Mouse (Mus musculus) intestine, embryonic 14.5 days (tissue): Measurements from ENCODE around the gene Rbfox1. TPM values are rescaled to one million over a fixed set of nuclear protein-coding genes. Genes with fewer than 3 reads are reported as not detected.

Source experiments
- ATAC-seq: fragments of 200-750 bp; cut with Nextera tagmentation; replicated peaks from 2 replicates; pipeline ENCODE4 v1.8.0; 2017; ENCODE audit warnings: low read depth, moderate number of reproducible peaks, moderate TSS enrichment, moderate library complexity; ENCODE audit not compliant: low FRiP score, low TSS enrichment
- DNase-seq: peaks from one replicate; pipeline ENCODE4 v3.0.0-alpha.2; 2018; ENCODE audit warnings: low spot score
- H3K27ac ChIP-seq: fragments of 300-500 bp; sonication (generic); 2 replicates; pipeline ENCODE4 v1.5.1; 2014; ENCODE audit warnings: low read depth, mild to moderate bottlenecking, control low read depth
- H3K27me3 ChIP-seq: fragments of 300-500 bp; sonication (generic); replicated peaks from 2 replicates; pipeline ENCODE4 v1.6.1; 2014; ENCODE audit warnings: low read length, control low read depth; ENCODE audit not compliant: control insufficient read depth, insufficient read depth
- H3K36me3 ChIP-seq: fragments of 300-500 bp; sonication (generic); 2 replicates; pipeline ENCODE4 v1.6.1; 2014; ENCODE audit warnings: low read length, control low read depth; ENCODE audit not compliant: control insufficient read depth, insufficient read depth
- H3K4me1 ChIP-seq: fragments of 300-500 bp; sonication (generic); replicated peaks from 2 replicates; pipeline ENCODE4 v1.6.1; 2014; ENCODE audit warnings: low read length, control low read depth, mixed read lengths; ENCODE audit not compliant: control insufficient read depth, insufficient read depth
- H3K4me2 ChIP-seq: fragments of 300-500 bp; sonication (generic); 2 replicates; pipeline ENCODE4 v1.6.1; 2014; ENCODE audit warnings: low read length
- H3K4me3 ChIP-seq: fragments of 300-500 bp; sonication (generic); 2 replicates; pipeline ENCODE4 v1.5.1; 2014; ENCODE audit warnings: low read depth, low read length, control low read depth, mixed read lengths
- H3K9ac ChIP-seq: fragments of 300-500 bp; sonication (generic); 2 replicates; pipeline ENCODE4 v1.6.1; 2014; ENCODE audit warnings: mild to moderate bottlenecking, low read length
- H3K9me3 ChIP-seq: fragments of 300-500 bp; sonication (generic); 2 replicates; pipeline ENCODE4 v1.6.1; 2016; ENCODE audit warnings: low read length, control low read depth; ENCODE audit not compliant: control insufficient read depth
- WGBS: fragments of 180-500 bp; shearing (Covaris S2); extraction: QIAGEN DNeasy Blood & Tissue Kit; methylation state at CpG from one replicate; pipeline ENCODE4 v1.1.7; 2014; 5-methylcytosine and 5-hydroxymethylcytosine counted together
- polyA plus RNA-seq: library from polyadenylated mRNA; unstranded; fragments of >200 nt; fragmentation: Nextera tagmentation; extraction: Ambion mirVana; gene quantifications from 2 replicates; pipeline ENCODE4 v1.2.1, GENCODE M21; 2014

Gene Rbfox1
- polyA plus RNA-seq, 1 experiment from 2014 or later = 3.3 TPM

DNA sequence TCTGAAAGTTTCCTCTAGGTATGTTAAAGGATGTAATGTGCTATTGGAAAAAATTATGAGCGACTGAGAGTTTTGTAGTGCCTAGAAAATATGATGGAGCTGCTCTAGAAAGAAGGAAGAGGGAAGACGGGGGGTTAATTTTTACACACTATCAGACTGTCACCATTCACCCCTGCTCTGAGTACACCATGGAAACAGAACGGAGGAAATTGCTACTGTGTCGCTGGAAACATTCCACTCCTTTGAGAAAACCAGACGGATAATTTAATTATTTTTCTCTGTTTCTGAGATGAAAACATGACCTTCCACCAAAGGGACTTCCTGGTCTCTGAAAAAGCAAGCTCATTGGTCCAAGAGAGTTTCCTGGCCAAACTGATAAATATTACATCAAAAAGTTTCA lies 1077.4 kb downstream of the Rbfox1 start:
- ATAC-seq = no peak
- Histone ChIP-seq H3K4me1 (no peaks in the 10 kb centered on the region), H3K27me3 (no peaks in the 10 kb centered on the region), H3K4me2 (no peak overlapping the region), H3K36me3 (no peaks in the 10 kb centered on the region), H3K27ac (no peak overlapping the region), H3K9ac (no peak overlapping the region), H3K4me3 (no peak overlapping the region), H3K9me3 (no peaks in the 10 kb centered on the region)
- no peak for DNase-seq
- WGBS = 38% methylated on average over 5 of the region's 5 CpGs

DNA sequence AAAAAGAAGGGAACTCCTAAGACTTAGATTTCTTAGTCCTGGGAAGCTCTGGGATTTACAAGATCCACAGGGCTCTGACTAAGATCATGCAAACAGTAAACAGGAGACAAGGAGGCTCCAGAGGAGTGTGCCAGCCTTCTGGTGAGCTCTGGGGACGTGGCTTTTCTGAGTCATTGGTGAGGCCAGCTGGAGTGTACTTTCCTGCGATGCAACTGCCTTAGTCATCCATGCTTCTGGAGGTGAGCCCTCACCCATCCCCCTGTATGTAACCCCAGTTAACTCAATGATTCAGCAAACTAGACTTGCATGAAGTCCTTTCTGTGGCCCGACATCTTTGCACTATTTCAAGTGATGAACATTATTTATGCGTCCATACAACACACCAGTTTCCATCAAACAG lies 1078.4 kb downstream of the Rbfox1 start:
- ATAC-seq = no peak
- 66% methylated on average over 4 of the region's 4 CpGs for WGBS

DNA sequence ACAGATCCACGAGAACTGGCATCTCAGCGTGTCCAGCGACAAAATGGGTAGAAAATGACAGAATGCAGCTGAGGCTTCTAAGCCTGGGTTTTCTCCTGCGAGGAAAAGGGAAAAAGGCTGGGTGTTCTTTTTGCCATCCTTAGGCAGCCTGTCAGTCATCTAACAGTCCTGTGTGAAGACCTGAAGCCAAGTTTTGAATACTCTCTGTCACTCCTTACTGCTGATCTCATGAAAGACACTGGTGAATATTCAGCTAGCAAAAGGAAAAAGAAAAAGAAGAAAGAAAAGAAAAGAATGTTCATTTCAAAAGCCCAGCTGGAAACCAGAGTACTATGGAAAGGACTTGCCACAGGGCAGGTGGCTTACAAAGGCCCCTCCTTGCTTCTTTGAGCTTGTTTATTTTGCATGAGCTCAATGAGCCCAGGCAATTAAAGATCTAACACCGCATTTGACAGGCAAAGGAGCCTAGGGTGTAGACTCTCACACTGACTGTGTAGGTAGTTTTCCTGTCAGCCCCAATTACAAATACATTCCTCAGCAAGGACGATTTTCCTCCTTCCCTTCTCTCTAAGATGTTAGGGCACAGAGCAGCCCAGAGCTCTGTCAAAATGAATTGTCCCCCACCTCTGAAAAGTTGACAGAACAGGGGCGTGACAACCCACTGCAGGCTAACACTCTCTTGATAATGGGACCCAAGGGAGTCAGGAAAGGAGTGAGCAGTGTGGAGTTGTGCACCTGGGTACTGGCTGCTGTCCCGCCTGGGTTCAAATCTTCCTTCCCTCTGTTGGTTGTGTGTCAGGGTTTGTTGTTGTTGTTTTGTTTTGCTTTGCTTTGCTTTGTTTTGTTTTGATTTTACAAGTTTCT lies 1079.8 kb downstream of the Rbfox1 start:
- DNase-seq (no peak), ATAC-seq (no peak)
- Histone ChIP-seq H3K27me3 (no peaks in the 10 kb centered on the region), H3K9me3 (no peaks in the 10 kb centered on the region), H3K9ac (no peak overlapping the region), H3K4me2 (no peak overlapping the region), H3K36me3 (no peaks in the 10 kb centered on the region), H3K4me3 (no peak overlapping the region), H3K27ac (no peak overlapping the region), H3K4me1 (no peaks in the 10 kb centered on the region)
- 11% methylated on average over 8 of the region's 8 CpGs for WGBS

More for the DNA sequence above, 1078.4 kb downstream of the Rbfox1 start:
- H3K4me2 ChIP-seq = no peak overlapping the region
- H3K4me1 ChIP-seq = no peaks in the 10 kb centered on the region
- H3K27ac ChIP-seq = no peak overlapping the region
- no peak overlapping the region for H3K9ac ChIP-seq
- H3K4me3 ChIP-seq = no peak overlapping the region
- no peaks in the 10 kb centered on the region for H3K27me3 ChIP-seq
- H3K36me3 ChIP-seq = no peaks in the 10 kb centered on the region
- no peak for DNase-seq
- no peaks in the 10 kb centered on the region for H3K9me3 ChIP-seq

DNA sequence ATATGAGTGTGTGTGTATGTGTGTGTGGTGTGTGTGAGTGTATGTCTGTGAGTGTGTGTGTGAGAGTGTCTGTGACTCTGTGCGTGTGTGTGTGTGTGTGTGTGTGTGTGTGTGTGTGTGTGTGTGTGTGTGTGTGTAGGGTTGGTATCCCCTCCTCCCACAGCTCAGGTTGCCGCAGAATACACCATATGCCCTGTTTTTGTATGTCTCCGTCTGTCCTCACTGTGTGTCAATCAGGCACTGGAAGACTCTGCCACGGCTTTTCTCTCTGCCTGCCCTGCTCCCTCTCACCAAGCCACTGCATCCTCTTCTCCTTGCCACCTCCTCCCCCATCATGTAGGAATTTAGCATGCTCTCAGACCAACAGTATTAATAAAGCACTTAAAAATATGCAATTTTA lies 1084.8 kb downstream of the Rbfox1 start:
- no peak for ATAC-seq
- Histone ChIP-seq H3K9ac (no peak overlapping the region), H3K9me3 (no peaks in the 10 kb centered on the region), H3K27me3 (no peaks in the 10 kb centered on the region), H3K4me2 (no peak overlapping the region), H3K4me3 (no peak overlapping the region), H3K4me1 (no peaks in the 10 kb centered on the region), H3K36me3 (no peaks in the 10 kb centered on the region), H3K27ac (no peak overlapping the region)
- WGBS = 78% methylated on average over 4 of the region's 4 CpGs
- DNase-seq = no peak

DNA sequence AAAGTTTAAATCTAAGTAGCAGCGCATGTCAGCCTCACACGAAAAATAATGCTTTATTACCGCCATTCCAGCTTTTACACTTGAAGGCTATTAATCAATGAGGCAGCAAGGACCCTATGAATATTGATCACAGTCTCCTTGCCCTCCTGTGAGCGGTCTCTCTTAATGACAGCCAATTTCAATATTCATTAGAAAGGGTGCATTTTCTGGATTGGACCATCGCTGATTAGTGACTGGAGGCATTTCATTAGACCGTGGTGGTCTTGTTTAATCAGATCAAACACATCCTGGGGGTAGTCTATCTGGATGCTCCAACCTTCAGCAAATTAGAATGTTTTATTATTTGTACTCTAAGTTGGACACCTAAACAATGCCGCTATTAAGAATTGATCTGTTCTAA lies 1091.2 kb downstream of the Rbfox1 start:
- no peak overlapping the region for H3K4me2 ChIP-seq
- no peaks in the 10 kb centered on the region for H3K36me3 ChIP-seq
- 85% methylated on average over 7 of the region's 7 CpGs for WGBS
- no peaks in the 10 kb centered on the region for H3K9me3 ChIP-seq
- H3K9ac ChIP-seq = no peak overlapping the region
- no peak overlapping the region for H3K4me3 ChIP-seq
- H3K27ac ChIP-seq = no peak overlapping the region
- no peaks in the 10 kb centered on the region for H3K4me1 ChIP-seq
- ATAC-seq = no peak
- H3K27me3 ChIP-seq = no peaks in the 10 kb centered on the region
- no peak for DNase-seq

- no peak for DNase-seq
- WGBS = 95% methylated on average over 2 of the region's 2 CpGs
- Histone ChIP-seq H3K9me3 (no peaks in the 10 kb centered on the region), H3K27me3 (no peaks in the 10 kb centered on the region), H3K36me3 (no peaks in the 10 kb centered on the region), H3K4me3 (no peak overlapping the region), H3K9ac (no peak overlapping the region), H3K27ac (no peak overlapping the region), H3K4me2 (no peak overlapping the region), H3K4me1 (no peaks in the 10 kb centered on the region)
- no peak for ATAC-seq
Observed at GRCm38 (mm10) chr16:6983947-6984346, 1098.8 kb downstream of the Rbfox1 start.

DNA sequence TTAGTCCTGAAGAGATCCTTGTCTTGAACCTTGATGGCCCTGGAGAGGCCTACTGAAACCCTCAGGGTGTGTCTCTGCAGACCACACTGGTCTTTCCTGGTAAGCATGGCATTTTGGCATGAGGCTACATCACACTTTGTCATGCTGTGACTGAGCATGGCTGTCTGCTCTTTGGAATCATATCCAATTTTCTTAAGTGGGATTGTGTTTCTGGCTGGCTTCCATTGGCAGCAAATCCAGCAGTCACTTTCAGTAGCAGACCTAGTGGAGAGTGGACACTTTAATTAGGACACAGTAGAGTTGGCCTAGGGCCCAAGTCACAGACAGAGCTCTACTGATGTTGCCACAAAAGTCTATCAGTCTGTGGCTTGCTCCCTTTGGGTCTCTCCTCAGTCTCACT lies 1100.9 kb downstream of the Rbfox1 start:
- Histone ChIP-seq H3K9ac (no peak overlapping the region), H3K4me3 (no peak overlapping the region), H3K4me1 (no peaks in the 10 kb centered on the region), H3K27me3 (no peaks in the 10 kb centered on the region), H3K4me2 (no peak overlapping the region), H3K9me3 (no peaks in the 10 kb centered on the region), H3K36me3 (no peaks in the 10 kb centered on the region), H3K27ac (no peak overlapping the region)
- DNase-seq (no peak), ATAC-seq (no peak)

GRCm38 (mm10) chr16:6986494-6986893 lies 1101.3 kb downstream of the Rbfox1 start:
- Histone ChIP-seq H3K4me1 (no peaks in the 10 kb centered on the region), H3K4me3 (no peak overlapping the region), H3K27ac (no peak overlapping the region), H3K9me3 (no peaks in the 10 kb centered on the region), H3K27me3 (no peaks in the 10 kb centered on the region), H3K9ac (no peak overlapping the region), H3K4me2 (no peak overlapping the region), H3K36me3 (no peaks in the 10 kb centered on the region)
- ATAC-seq (no peak), DNase-seq (no peak)
- 59% methylated on average over 2 of the region's 2 CpGs for WGBS

DNA sequence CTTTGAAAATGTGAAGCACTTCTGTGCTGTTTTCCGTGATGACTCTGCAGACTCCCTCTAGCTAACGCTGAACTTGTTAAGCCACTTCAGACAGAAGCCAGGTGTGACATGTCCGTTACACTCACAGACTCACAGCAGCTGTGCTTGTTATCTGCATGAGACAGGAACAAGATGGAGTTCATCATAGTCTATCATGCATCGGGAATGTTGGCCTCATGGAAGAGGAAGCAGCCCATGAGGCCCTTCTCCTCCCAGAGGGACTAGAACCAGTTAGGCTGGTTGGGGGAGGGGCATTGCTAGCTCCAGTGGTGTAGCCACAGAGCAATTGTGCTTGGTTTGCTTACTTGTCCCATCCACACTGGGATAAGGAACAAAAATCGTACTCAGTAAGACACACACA lies 1107.1 kb downstream of the Rbfox1 start:
- WGBS = 51% methylated on average over 5 of the region's 5 CpGs
- Histone ChIP-seq H3K9me3 (no peaks in the 10 kb centered on the region), H3K27me3 (no peaks in the 10 kb centered on the region), H3K4me2 (no peak overlapping the region), H3K4me3 (no peak overlapping the region), H3K36me3 (no peaks in the 10 kb centered on the region), H3K4me1 (no peaks in the 10 kb centered on the region), H3K9ac (no peak overlapping the region), H3K27ac (no peak overlapping the region)
- no peak for DNase-seq
- ATAC-seq = no peak
